Mouse (Mus musculus) CH12.LX (cell line): ENCODE measurements around the gene Zswim1.

Experiments
- CTCF ChIP-seq, 2 experiments: IDR thresholded peaks in 1 of 2; conservative IDR thresholded peaks in 1 of 2; 2 replicates each; pipeline ENCODE4 v1.5.1; 2011 to 2012; ENCODE audit warnings: low read depth in 2 of 2, low read length in 2 of 2, improper control_type of control experiment in 1 of 2, inconsistent platforms in 1 of 2, mild to moderate bottlenecking in 1 of 2, moderate library complexity in 1 of 2
- HCFC1 ChIP-seq: IDR thresholded peaks from 2 replicates; pipeline ENCODE4 v1.6.1; 2012; ENCODE audit warnings: low read depth, mild to moderate bottlenecking, inconsistent platforms, low read length, improper control_type of control experiment
- MAX ChIP-seq: IDR thresholded peaks from 2 replicates; pipeline ENCODE4 v1.6.1; 2011; ENCODE audit warnings: low read length, improper control_type of control experiment
- MYC ChIP-seq: IDR thresholded peaks from 2 replicates; pipeline ENCODE4 v1.6.1; 2011; ENCODE audit warnings: low read depth, mild to moderate bottlenecking, improper control_type of control experiment, low read length
- TCF12 ChIP-seq: IDR thresholded peaks from 2 replicates; pipeline ENCODE4 v1.6.1; 2014; ENCODE audit warnings: low read depth, mild to moderate bottlenecking, inconsistent platforms, low read length, improper control_type of control experiment
- ZNF384 ChIP-seq: IDR thresholded peaks from 2 replicates; pipeline ENCODE4 v1.6.1; 2012; ENCODE audit warnings: low read depth, low read length, improper control_type of control experiment, inconsistent platforms

GRCm38 (mm10) chr2:164862179-164862861, 39.8 kb downstream of the Zswim1 start:
- TF ChIP-seq HCFC1 (no peak), TCF12 (peak; percentile 78), ZNF384 (no peak), MAX (0 out of 2 replicates have a peak, but pooled peaks have one; percentile 40), CTCF (conservative IDR thresholded peaks at IDR 0.05 in 1 of 2, IDR thresholded peaks at IDR 0.05 in 1 of 2; ENCODE audit: low read depth in 2 of 2, low read length in 2 of 2) (no peak), MYC (0 out of 2 replicates have a peak, but pooled peaks have one; percentile 56)
